Mouse (Mus musculus): ENCODE results near the gene Hoxc8. TPM values are rescaled to one million over a fixed set of nuclear protein-coding genes. Genes with fewer than 3 reads are reported as not detected.

The Hoxc8 gene
- 0.06 TPM in 1 of 2 replicates, not detected in the other for polyA plus RNA-seq (2015; fragmentation: Nextera tagmentation; extraction: Ambion mirVana)

DNA sequence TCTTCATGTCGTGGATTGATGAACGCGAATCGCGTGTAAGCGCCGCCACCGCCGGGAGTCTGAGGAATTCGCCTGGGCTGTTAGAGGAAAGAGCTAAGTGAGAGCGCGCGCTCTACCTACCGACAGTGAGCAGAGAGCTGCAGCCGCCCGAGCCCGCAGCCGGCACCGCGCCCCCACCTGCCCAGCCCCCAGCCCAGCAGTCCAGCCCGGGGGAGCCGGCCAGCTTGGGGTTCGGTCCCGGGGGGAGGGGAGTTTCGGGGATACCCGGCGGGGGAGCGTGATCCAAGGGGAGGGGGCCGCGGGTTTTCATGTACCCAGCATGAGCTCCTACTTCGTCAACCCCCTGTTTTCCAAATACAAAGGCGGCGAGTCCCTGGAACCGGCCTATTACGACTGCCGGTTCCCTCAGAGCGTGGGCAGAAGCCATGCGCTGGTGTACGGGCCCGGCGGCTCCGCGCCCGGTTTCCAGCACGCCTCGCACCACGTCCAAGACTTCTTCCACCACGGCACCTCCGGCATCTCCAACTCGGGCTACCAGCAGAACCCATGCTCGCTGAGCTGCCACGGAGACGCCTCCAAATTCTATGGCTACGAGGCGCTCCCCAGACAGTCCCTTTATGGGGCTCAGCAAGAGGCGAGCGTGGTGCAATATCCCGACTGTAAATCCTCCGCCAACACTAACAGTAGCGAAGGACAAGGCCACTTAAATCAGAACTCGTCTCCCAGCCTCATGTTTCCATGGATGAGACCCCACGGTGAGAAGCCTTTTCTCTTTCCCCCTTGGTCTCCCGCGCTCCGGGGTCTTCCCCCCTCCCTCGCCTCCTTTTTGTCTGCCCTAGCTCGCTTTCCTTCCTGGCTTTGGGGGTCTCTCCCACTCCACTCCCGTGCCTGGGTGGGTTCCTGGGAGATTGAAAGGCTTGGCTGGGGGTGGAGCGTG is at the start of gene Hoxc8:
Hoxc8 (plus strand) TSS at position 147 of the 937 bp plus-strand sequence.
- H3K27me3 ChIP-seq (replicated peaks): peaks cover 99% of the 10 kb centered on the region
- no peaks in the 10 kb centered on the region for H3K36me3 ChIP-seq
- peak within 1 kb of the TSS; percentile 40 for H3K4me2 ChIP-seq
- no peak within 1 kb of the TSS for H3K9ac ChIP-seq
- peaks cover 5% of the 10 kb centered on the region; the same call in 1 of the 2 replicates for H3K4me1 ChIP-seq
- H3K4me3 ChIP-seq: peak within 1 kb of the TSS; percentile 24
- no peak for ATAC-seq (ENCODE audit: extremely low read depth, insufficient number of reproducible peaks, low FRiP score, low TSS enrichment)
- 2% methylated on average over 69 of the region's 69 CpGs for WGBS
- no peaks in the 10 kb centered on the region for H3K9me3 ChIP-seq
- H3K27ac ChIP-seq (replicated peaks): no peak within 1 kb of the TSS

- H3K9ac ChIP-seq: 0 out of 2 replicates have a peak overlapping the region, but pooled peaks have one; percentile 50
- WGBS: 1% methylated on average over 53 of the region's 53 CpGs
- H3K4me3 ChIP-seq: peak overlapping the region; percentile 40
These were observed 47.5 kb upstream of the Hoxc8 start for GRCm38 (mm10) chr15:102942739-102943467.

DNA sequence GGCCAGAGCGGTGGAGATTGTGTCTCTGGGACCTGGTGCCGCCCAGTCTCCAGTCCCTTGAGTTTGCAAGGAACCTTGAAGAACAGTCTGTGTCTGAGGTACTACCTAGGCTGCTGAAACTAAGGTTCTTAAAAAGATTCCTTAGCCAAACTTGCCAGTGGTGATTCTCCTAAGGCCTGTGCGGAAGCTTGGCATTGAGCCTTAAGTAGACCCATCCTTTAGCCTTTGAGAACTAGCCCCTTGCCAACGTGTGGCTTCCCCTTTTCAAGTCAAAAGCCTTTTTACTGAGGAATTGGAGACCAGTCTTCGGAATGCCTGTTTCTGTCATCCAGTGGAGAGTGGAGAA is 47.0 kb upstream of the Hoxc8 start:
- Histone ChIP-seq H3K4me3 (peak overlapping the region; percentile 40), H3K9ac (no peak overlapping the region), H3K9me3 (no peaks in the 10 kb centered on the region), H3K4me2 (peak overlapping the region; percentile 66), H3K36me3 (no peaks in the 10 kb centered on the region), H3K27ac (replicated peaks) (no peak overlapping the region), H3K27me3 (replicated peaks) (peaks cover 100% of the 10 kb centered on the region), H3K4me1 (peaks cover 6% of the 10 kb centered on the region; the same call in 1 of the 2 replicates)
- no peak for ATAC-seq (ENCODE audit: extremely low read depth, insufficient number of reproducible peaks, low FRiP score, low TSS enrichment)
- WGBS: 3% methylated on average over 5 of the region's 5 CpGs

More at GRCm38 (mm10) chr15:102942739-102943467, 47.5 kb upstream of the Hoxc8 start:
- H3K9me3 ChIP-seq: no peaks in the 10 kb centered on the region
- peak overlapping the region; percentile 66 for H3K4me2 ChIP-seq
- H3K27ac ChIP-seq (replicated peaks): no peak overlapping the region
- H3K27me3 ChIP-seq (replicated peaks): peaks cover 100% of the 10 kb centered on the region
- no peak for ATAC-seq (ENCODE audit: extremely low read depth, insufficient number of reproducible peaks, low FRiP score, low TSS enrichment)
- H3K36me3 ChIP-seq: no peaks in the 10 kb centered on the region
- H3K4me1 ChIP-seq: peaks cover 6% of the 10 kb centered on the region; the same call in 1 of the 2 replicates

DNA sequence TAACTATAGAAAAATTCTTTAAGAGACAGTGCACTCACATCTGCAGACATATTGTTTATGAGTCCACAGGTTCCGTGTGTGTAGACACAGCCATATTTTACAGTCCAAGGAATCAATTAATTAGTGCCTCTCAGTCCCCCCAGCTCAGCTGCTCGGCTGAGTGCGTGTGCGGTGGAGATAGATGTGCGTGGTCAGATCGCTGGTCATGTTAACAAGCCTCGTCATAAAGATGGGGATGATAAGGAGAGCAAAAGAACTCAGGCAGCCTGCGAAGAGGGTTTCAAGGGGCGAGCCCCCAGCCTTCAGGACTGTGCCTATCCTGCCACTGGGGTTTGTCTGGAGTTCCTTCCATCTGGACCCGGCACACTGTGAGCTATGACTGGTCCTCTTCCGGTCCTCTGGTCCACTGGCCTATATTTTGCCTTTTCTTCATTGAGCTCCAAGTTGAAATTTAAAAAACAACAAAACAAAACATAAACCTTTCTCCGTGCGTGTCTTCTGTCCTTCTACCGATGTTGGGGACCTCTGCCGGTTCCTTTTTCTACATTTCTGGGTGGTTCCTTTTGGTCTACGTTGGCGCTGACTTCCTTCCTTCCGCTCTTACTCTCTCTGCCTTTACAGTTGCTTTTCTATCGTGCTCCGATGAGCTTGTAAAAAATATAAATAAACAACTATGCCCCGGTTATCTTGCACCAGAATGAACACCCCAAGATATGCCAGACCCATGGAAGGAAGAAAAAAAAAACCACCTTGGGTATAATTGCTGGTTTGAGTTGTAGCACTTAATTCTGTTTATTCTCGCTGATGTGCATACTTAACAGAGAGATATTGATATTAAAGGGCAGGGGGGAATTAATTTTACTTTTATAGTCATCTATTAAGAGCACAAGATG is 45.0 kb upstream of the Hoxc8 start:
- Histone ChIP-seq H3K36me3 (no peaks in the 10 kb centered on the region), H3K27ac (replicated peaks) (no peak overlapping the region), H3K4me1 (peaks cover 6% of the 10 kb centered on the region; the same call in 1 of the 2 replicates), H3K9ac (no peak overlapping the region), H3K27me3 (replicated peaks) (peaks cover 100% of the 10 kb centered on the region), H3K4me3 (no peak overlapping the region), H3K9me3 (no peaks in the 10 kb centered on the region), H3K4me2 (no peak overlapping the region)
- 12% methylated on average over 22 of the region's 22 CpGs for WGBS
- ATAC-seq (ENCODE audit: extremely low read depth, insufficient number of reproducible peaks, low FRiP score, low TSS enrichment): no peak

DNA sequence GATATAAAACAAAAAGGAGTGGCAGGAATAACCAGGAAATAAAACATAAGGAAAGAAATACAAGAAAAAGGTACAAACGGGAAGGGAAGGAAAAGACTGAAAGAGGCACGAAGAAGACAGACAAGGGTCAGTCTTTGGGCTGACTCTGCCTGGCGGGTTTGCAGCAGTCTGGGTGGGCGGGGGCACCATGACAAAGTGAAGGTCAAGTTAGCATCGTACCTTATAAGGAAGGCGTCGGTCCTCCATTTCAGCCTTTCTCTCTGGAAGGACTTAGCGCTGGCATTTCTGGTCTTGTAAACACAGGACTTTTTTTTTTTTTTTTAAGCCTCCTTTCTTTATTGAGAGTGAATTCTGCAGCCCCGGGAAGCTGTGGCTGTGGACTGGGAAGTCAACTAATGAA is 43.1 kb upstream of the Hoxc8 start:
- H3K4me2 ChIP-seq: no peak overlapping the region
- peaks cover 6% of the 10 kb centered on the region; the same call in 1 of the 2 replicates for H3K4me1 ChIP-seq
- H3K27ac ChIP-seq (replicated peaks): no peak overlapping the region
- 2% methylated on average over 9 of the region's 9 CpGs for WGBS
- H3K4me3 ChIP-seq: no peak overlapping the region
- H3K27me3 ChIP-seq (replicated peaks): peaks cover 100% of the 10 kb centered on the region
- no peak for ATAC-seq (ENCODE audit: extremely low read depth, insufficient number of reproducible peaks, low FRiP score, low TSS enrichment)
- H3K9ac ChIP-seq: no peak overlapping the region
- H3K36me3 ChIP-seq: no peaks in the 10 kb centered on the region
- no peaks in the 10 kb centered on the region for H3K9me3 ChIP-seq

DNA sequence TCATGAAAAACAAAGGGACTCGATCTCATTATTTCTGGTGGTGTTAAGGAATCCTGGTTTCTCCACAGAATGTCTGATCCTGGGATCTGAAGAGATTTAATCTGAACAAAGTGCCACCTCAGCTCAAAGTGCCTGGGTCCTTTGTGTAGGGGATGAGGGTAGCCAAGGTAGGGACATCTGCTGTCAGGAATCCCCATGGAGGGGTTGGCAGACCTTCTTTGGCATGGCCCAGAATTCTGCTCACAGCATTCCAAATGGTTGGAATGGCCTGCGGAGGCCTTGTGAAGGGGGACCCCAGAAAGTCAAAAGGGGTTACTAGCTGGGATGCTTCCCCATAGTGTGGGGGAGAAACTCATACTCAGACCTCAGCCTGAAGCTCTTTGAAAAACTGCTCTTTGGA is 41.6 kb upstream of the Hoxc8 start:
- peaks cover 100% of the 10 kb centered on the region for H3K27me3 ChIP-seq (replicated peaks)
- H3K9ac ChIP-seq: no peak overlapping the region
- no peaks in the 10 kb centered on the region for H3K9me3 ChIP-seq
- H3K36me3 ChIP-seq: no peaks in the 10 kb centered on the region
- ATAC-seq (ENCODE audit: extremely low read depth, insufficient number of reproducible peaks, low FRiP score, low TSS enrichment): no peak
- H3K4me2 ChIP-seq: no peak overlapping the region
- no peak overlapping the region for H3K4me3 ChIP-seq
- no peak overlapping the region for H3K27ac ChIP-seq (replicated peaks)
- 22% methylated on average over 2 of the region's 2 CpGs for WGBS
- no peaks in the 10 kb centered on the region for H3K4me1 ChIP-seq

DNA sequence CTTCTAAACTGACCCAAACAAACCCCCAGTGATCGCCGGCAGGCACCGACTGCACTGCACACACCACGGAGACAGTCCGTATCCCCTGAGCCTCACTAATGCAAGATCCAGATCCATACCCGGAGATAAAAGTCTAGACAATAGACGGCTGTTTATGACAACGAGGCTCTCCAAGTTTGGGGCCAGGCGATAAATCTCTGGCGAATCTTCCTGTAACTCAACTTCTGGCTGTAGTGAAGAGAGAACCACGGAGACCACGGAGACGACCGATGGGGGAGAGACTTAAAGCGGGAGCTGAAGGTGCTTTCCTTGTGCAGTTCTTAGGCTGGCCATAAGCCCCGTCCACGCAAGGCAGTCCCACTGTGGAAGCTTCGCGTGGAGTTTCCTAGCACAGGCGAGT is 40.7 kb upstream of the Hoxc8 start:
- 2% methylated on average over 20 of the region's 20 CpGs for WGBS
- H3K9ac ChIP-seq: no peak overlapping the region

GRCm38 (mm10) chr15:102950877-102951276 is 39.5 kb upstream of the Hoxc8 start:
- no peak overlapping the region for H3K4me3 ChIP-seq
- no peak for ATAC-seq (ENCODE audit: extremely low read depth, insufficient number of reproducible peaks, low FRiP score, low TSS enrichment)
- H3K36me3 ChIP-seq: no peaks in the 10 kb centered on the region
- peaks cover 100% of the 10 kb centered on the region for H3K27me3 ChIP-seq (replicated peaks)
- no peak overlapping the region for H3K9ac ChIP-seq
- 10% methylated on average over 2 of the region's 2 CpGs for WGBS
- H3K27ac ChIP-seq (replicated peaks): no peak overlapping the region
- no peaks in the 10 kb centered on the region; the same call in 1 of the 2 replicates for H3K4me1 ChIP-seq
- H3K4me2 ChIP-seq: no peak overlapping the region
- no peaks in the 10 kb centered on the region for H3K9me3 ChIP-seq

More for the DNA sequence above, 40.7 kb upstream of the Hoxc8 start:
- Histone ChIP-seq H3K4me2 (no peak overlapping the region), H3K4me3 (no peak overlapping the region), H3K27ac (replicated peaks) (no peak overlapping the region), H3K9me3 (no peaks in the 10 kb centered on the region), H3K4me1 (no peaks in the 10 kb centered on the region), H3K27me3 (replicated peaks) (peaks cover 100% of the 10 kb centered on the region), H3K36me3 (no peaks in the 10 kb centered on the region)
- no peak for ATAC-seq (ENCODE audit: extremely low read depth, insufficient number of reproducible peaks, low FRiP score, low TSS enrichment)

GRCm38 (mm10) chr15:102953561-102953960 is 36.8 kb upstream of the Hoxc8 start:
- H3K27me3 ChIP-seq (replicated peaks): peaks cover 100% of the 10 kb centered on the region
- 4% methylated on average over 6 of the region's 6 CpGs for WGBS
- no peak overlapping the region for H3K27ac ChIP-seq (replicated peaks)
- no peak overlapping the region for H3K4me2 ChIP-seq
- no peaks in the 10 kb centered on the region for H3K9me3 ChIP-seq
- no peak overlapping the region for H3K4me3 ChIP-seq
- no peak for ATAC-seq (ENCODE audit: extremely low read depth, insufficient number of reproducible peaks, low FRiP score, low TSS enrichment)
- H3K9ac ChIP-seq: no peak overlapping the region
- H3K36me3 ChIP-seq: no peaks in the 10 kb centered on the region
- H3K4me1 ChIP-seq: peaks cover 5% of the 10 kb centered on the region; the same call in 1 of the 2 replicates

GRCm38 (mm10) chr15:102954192-102955006 is 36.0 kb upstream of the Hoxc8 start, which contains the start of gene Hoxc11:
Gene Hoxc11 (plus strand): TSS chr15:102954427.
- Histone ChIP-seq H3K4me3 (no peak within 1 kb of the TSS), H3K27me3 (replicated peaks) (peaks cover 100% of the 10 kb centered on the region), H3K36me3 (no peaks in the 10 kb centered on the region), H3K4me1 (peaks cover 5% of the 10 kb centered on the region; the same call in 1 of the 2 replicates), H3K27ac (replicated peaks) (no peak within 1 kb of the TSS), H3K9me3 (no peaks in the 10 kb centered on the region), H3K9ac (no peak within 1 kb of the TSS), H3K4me2 (no peak within 1 kb of the TSS)
- WGBS: under 1% methylated on average over 57 of the region's 57 CpGs
- ATAC-seq (ENCODE audit: extremely low read depth, insufficient number of reproducible peaks, low FRiP score, low TSS enrichment): no peak
